Mouse (Mus musculus): Measurements from ENCODE around the gene Krtdap.

GRCm38 (mm10) chr7:30749824-30750606, 37.7 kb upstream of the Krtdap start:
- no peak for TF ChIP-seq MAFK (IDR thresholded peaks at IDR 0.05; ENCODE audit: insufficient read depth, low read depth, low read length)
- no peak for TF ChIP-seq ZNF384 (IDR thresholded peaks at IDR 0.05; ENCODE audit: low read depth, low read length)
